9 mouse cellular contexts compared by ENCODE assay signal in the genomic region with DNA sequence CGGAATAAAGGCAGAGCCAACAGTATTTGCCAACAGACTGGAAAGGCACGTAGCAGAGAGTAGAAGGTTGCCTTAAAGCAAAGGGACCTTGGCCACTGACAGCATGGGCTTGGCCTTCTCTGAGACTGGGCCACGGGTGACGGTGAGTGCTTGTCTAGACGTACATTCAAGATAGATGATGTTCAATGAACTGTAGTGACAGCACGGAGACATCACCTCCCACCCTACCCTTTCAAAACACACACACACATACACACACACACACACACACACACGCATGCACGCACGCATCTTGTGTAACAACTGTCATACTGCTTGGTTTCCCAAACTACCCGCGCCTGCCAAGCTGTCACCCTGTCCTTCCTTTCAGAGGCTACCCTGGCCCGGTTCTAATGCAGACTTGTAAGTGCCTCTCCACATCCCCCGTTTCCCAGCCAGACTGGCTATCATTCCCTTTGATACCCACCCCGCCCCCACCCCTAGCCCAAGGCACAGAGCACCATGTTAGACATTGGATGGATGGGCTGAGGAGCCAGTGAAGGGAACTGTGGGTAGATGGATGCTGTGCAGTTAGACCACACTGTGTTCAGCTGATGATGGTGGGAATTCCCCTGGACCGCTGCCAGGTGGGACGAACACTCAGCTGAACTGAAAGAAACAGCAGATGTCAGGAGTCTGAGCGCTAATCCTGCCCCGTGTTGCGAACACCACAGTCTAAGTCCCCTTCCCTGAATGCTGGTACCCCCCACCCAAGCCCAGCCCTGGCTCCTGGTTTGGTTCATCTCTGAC.
DNase-seq lines count a peak whose midpoint lies in the region; ATAC-seq and TF ChIP-seq lines count a peak whose summit lies in the region.
"Had no signal": no experiment of that assay in that cellular context is flagged by ENCODE, and none has a peak within 500 bp of the region (broad histone marks: within the 10 kb centered on the region; RNA-seq: fewer than 3 reads in every experiment).

No protein-coding gene starts in this region.

- 65% methylated on average over 19 of the region's 19 CpGs for WGBS in kidney, embryonic 16.5 days
- 80% methylated on average over 19 of the region's 19 CpGs for WGBS in kidney, adult 2 months
- WGBS in forebrain, embryonic 10.5 days = 77% methylated on average over 19 of the region's 19 CpGs
- 64% methylated on average over 19 of the region's 19 CpGs for WGBS in hindbrain, embryonic 12.5 days
- WGBS in liver, embryonic 12.5 days (ENCODE audit: insufficient replicate concordance) = 76% methylated on average over 19 of the region's 19 CpGs
- 86% methylated on average over 19 of the region's 19 CpGs for WGBS in thymus, adult 2 months

- no peaks in the 10 kb centered on the region for H3K9me3 ChIP-seq in kidney, embryonic 16.5 days (ENCODE audit: low read length)
- no peaks in the 10 kb centered on the region for H3K9me3 ChIP-seq in forebrain, embryonic 10.5 days
- H3K9me3 ChIP-seq in hindbrain, embryonic 12.5 days (replicated peaks) = no peaks in the 10 kb centered on the region
- no peaks in the 10 kb centered on the region for H3K9me3 ChIP-seq in liver, embryonic 12.5 days (replicated peaks)

- DNase-seq in kidney, adult 2 months = no peak
- peak; percentile 87 for DNase-seq in NIH3T3 (ENCODE audit: low read depth)
- DNase-seq in forebrain, embryonic 10.5 days (ENCODE audit: extremely low spot score, low spot score) = no peak
- peak; percentile 59 for DNase-seq in retina, postnatal 7 days (ENCODE audit: low read depth, low spot score)
- DNase-seq in thymus, adult 2 months = no peak

- TF ChIP-seq CTCF in kidney, adult 2 months (conservative IDR thresholded peaks at IDR 0.05; ENCODE audit: insufficient read depth, insufficient read length, low read depth, low read length) = no peak
- no peak for TF ChIP-seq CTCF in thymus, adult 2 months (IDR thresholded peaks at IDR 0.05; ENCODE audit: borderline replicate concordance, control insufficient read depth, extremely low read depth, insufficient read depth, low read length, poor library complexity)

- H3K4me2 ChIP-seq in kidney, embryonic 16.5 days (replicated peaks; ENCODE audit: low read depth, low read length) = no peak overlapping the region
- H3K4me2 ChIP-seq in hindbrain, embryonic 12.5 days (replicated peaks) = no peak overlapping the region
- no peak overlapping the region for H3K4me2 ChIP-seq in liver, embryonic 12.5 days

- H3K4me3 ChIP-seq in kidney, embryonic 16.5 days (ENCODE audit: low read length) = no peak overlapping the region
- H3K4me3 ChIP-seq in kidney, adult 2 months (ENCODE audit: insufficient read depth, low read depth, low read length) = no peak overlapping the region
- H3K4me3 ChIP-seq in forebrain, embryonic 10.5 days = no peak overlapping the region
- H3K4me3 ChIP-seq in hindbrain, embryonic 12.5 days = no peak overlapping the region
- H3K4me3 ChIP-seq in liver, embryonic 12.5 days = no peak overlapping the region
- no peak overlapping the region for H3K4me3 ChIP-seq in thymus, adult 2 months (ENCODE audit: control insufficient read depth, insufficient read depth, low read length)

- H3K4me1 ChIP-seq in kidney, embryonic 16.5 days (ENCODE audit: insufficient read depth, low read length) = peaks cover 16% of the 10 kb centered on the region
- H3K4me1 ChIP-seq in kidney, adult 2 months (ENCODE audit: control insufficient read depth, insufficient read depth, low read length) = 0 out of 2 replicates have a peak, but pooled peaks cover 3% of the 10 kb centered on the region
- H3K4me1 ChIP-seq in forebrain, embryonic 10.5 days = peaks cover 31% of the 10 kb centered on the region
- H3K4me1 ChIP-seq in hindbrain, embryonic 12.5 days = peaks cover 34% of the 10 kb centered on the region
- H3K4me1 ChIP-seq in liver, embryonic 12.5 days = peaks cover 35% of the 10 kb centered on the region
- no peaks in the 10 kb centered on the region for H3K4me1 ChIP-seq in thymus, adult 2 months (replicated peaks; ENCODE audit: control insufficient read depth, insufficient read depth, low read length)

- no peaks in the 10 kb centered on the region for H3K36me3 ChIP-seq in kidney, embryonic 16.5 days (ENCODE audit: insufficient read depth, low read length)
- no peaks in the 10 kb centered on the region for H3K36me3 ChIP-seq in kidney, adult 2 months (ENCODE audit: control insufficient read depth, insufficient read depth, low read length)
- H3K36me3 ChIP-seq in forebrain, embryonic 10.5 days (replicated peaks) = no peaks in the 10 kb centered on the region
- H3K36me3 ChIP-seq in hindbrain, embryonic 12.5 days = no peaks in the 10 kb centered on the region
- H3K36me3 ChIP-seq in liver, embryonic 12.5 days = no peaks in the 10 kb centered on the region
- H3K36me3 ChIP-seq in thymus, adult 2 months (ENCODE audit: control insufficient read depth, insufficient read depth, low read length) = no peaks in the 10 kb centered on the region

- no peak overlapping the region for H3K9ac ChIP-seq in kidney, embryonic 16.5 days (replicated peaks; ENCODE audit: low read length)
- peak overlapping the region; percentile 32; the same call in 1 of the 2 replicates for H3K9ac ChIP-seq in hindbrain, embryonic 12.5 days
- no peak overlapping the region for H3K9ac ChIP-seq in liver, embryonic 12.5 days

- no peak overlapping the region for H3K27ac ChIP-seq in kidney, embryonic 16.5 days (ENCODE audit: low read length)
- H3K27ac ChIP-seq in kidney, adult 2 months (ENCODE audit: insufficient read depth, low read depth, low read length) = no peak overlapping the region
- peak overlapping the region; percentile 45; the same call in 1 of the 2 replicates for H3K27ac ChIP-seq in forebrain, embryonic 10.5 days
- peak overlapping the region; percentile 76 for H3K27ac ChIP-seq in hindbrain, embryonic 12.5 days
- H3K27ac ChIP-seq in liver, embryonic 12.5 days = no peak overlapping the region
- H3K27ac ChIP-seq in thymus, adult 2 months (ENCODE audit: control insufficient read depth, insufficient read depth, low read length) = no peak overlapping the region
- H3K27ac ChIP-seq: macrophage had no signal

- peak; percentile 40; the same call in 1 of the 2 replicates for ATAC-seq in kidney, embryonic 16.5 days (ENCODE audit: low FRiP score, low TSS enrichment)
- peak; percentile 92 for ATAC-seq in hindbrain, embryonic 12.5 days (ENCODE audit: low FRiP score)
- ATAC-seq in liver, embryonic 12.5 days = 0 out of 2 replicates have a peak, but pooled peaks have one; percentile 25

- no peaks in the 10 kb centered on the region for H3K27me3 ChIP-seq in kidney, embryonic 16.5 days (ENCODE audit: insufficient read depth, low read length)
- H3K27me3 ChIP-seq in kidney, adult 2 months (replicated peaks; ENCODE audit: control insufficient read depth, insufficient read depth, low read length) = no peaks in the 10 kb centered on the region
- no peaks in the 10 kb centered on the region for H3K27me3 ChIP-seq in forebrain, embryonic 10.5 days (ENCODE audit: poor library complexity, severe bottlenecking)
- no peaks in the 10 kb centered on the region for H3K27me3 ChIP-seq in hindbrain, embryonic 12.5 days
- no peaks in the 10 kb centered on the region for H3K27me3 ChIP-seq in liver, embryonic 12.5 days (replicated peaks)
- no peaks in the 10 kb centered on the region for H3K27me3 ChIP-seq in thymus, adult 2 months (ENCODE audit: control insufficient read depth, insufficient read depth, low read length)

- no peak for TF ChIP-seq POLR2A in kidney, adult 2 months (IDR thresholded peaks at IDR 0.05; ENCODE audit: low read depth, low read length)
- no peak for TF ChIP-seq POLR2A in thymus, adult 2 months (IDR thresholded peaks at IDR 0.05; ENCODE audit: control insufficient read depth, extremely low read depth, insufficient read depth, low read length, poor library complexity)

Comparison
In these comparisons a context has a peak if more than half of its experiments do, and no peak if none do; other contexts are left out.
1. ATAC-seq: peak in every context shown above with its lines; median percentile 92 in hindbrain, embryonic 12.5 days; 40 in kidney, embryonic 16.5 days; 25 in liver, embryonic 12.5 days.
2. H3K27ac ChIP-seq: peak in forebrain, embryonic 10.5 days (single experiment) and hindbrain, embryonic 12.5 days (single experiment); none in kidney, embryonic 16.5 days (single experiment), kidney, adult 2 months (single experiment), liver, embryonic 12.5 days (single experiment) and thymus, adult 2 months (single experiment).
3. DNase-seq: peak in NIH3T3 (single experiment) and retina, postnatal 7 days (single experiment); none in kidney, adult 2 months (single experiment), forebrain, embryonic 10.5 days (single experiment) and thymus, adult 2 months (single experiment).